In the genomic region with DNA sequence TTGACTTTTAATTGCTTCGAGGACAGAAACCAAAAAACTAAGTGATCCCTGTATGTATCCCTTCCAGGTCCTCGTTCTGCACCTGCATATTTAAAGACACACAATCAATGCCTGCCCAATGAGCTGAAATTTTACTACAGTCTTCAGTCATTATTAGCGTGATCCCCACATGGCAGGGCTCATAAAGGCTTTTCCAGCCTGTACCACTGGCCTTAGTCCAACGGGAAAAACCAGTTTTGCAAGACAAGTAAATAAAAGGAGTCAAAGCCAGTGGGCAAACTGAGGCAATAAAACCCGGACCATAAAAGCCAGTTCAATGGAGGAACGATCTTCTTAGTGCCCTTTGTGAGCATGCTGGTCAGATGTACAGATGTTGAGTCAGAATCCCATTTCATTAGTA, we compare ENCODE assay signal across 31 mouse cellular contexts.
A peak's percentile ranks its signal among the peaks of the same experiment; 100 is the strongest.
DNase-seq lines count a peak whose midpoint lies in the region; ATAC-seq and TF ChIP-seq lines count a peak whose summit lies in the region.
"Had no signal": no experiment of that assay in that cellular context is flagged by ENCODE, and none has a peak within 500 bp of the region (broad histone marks: within the 10 kb centered on the region; RNA-seq: fewer than 3 reads in every experiment).

No protein-coding gene starts in this region.

- H3K36me3 ChIP-seq in kidney, embryonic 15.5 days, result no peaks in the 10 kb centered on the region
- no peaks in the 10 kb centered on the region for H3K36me3 ChIP-seq in lung, postnatal 0 days (ENCODE audit: insufficient read depth, low read length)
- no peaks in the 10 kb centered on the region for H3K36me3 ChIP-seq in intestine, embryonic 15.5 days
- H3K36me3 ChIP-seq: embryonic facial prominence, embryonic 13.5 days; forebrain, embryonic 10.5 days; forebrain, embryonic 15.5 days; heart, embryonic 13.5 days; hindbrain, embryonic 10.5 days; hindbrain, embryonic 15.5 days; lung, embryonic 15.5 days; midbrain, embryonic 12.5 days; neural tube, embryonic 13.5 days had no signal

- peaks cover 5% of the 10 kb centered on the region; the same call in 1 of the 2 replicates for H3K27me3 ChIP-seq in kidney, embryonic 15.5 days
- H3K27me3 ChIP-seq in lung, postnatal 0 days (replicated peaks; ENCODE audit: insufficient read depth, low read length), result no peaks in the 10 kb centered on the region
- H3K27me3 ChIP-seq in Patski, result no peaks in the 10 kb centered on the region
- H3K27me3 ChIP-seq in intestine, embryonic 15.5 days (replicated peaks), result no peaks in the 10 kb centered on the region
- H3K27me3 ChIP-seq: embryonic facial prominence, embryonic 13.5 days; forebrain, embryonic 15.5 days; heart, embryonic 13.5 days; hindbrain, embryonic 15.5 days; lung, embryonic 15.5 days; midbrain, embryonic 12.5 days; neural tube, embryonic 13.5 days had no signal

- no peak for TF ChIP-seq CTCF in lung, postnatal 0 days (IDR thresholded peaks at IDR 0.05)
- no peak for TF ChIP-seq CTCF in Patski (IDR thresholded peaks at IDR 0.05)

- CTCF ChIA-PET in Patski (lab: Charles Lee), result interaction anchor here (1.1 to 1.3 kb wide), 3 partner anchors 11 to 13 kb away, joined by 3 to 5 read pairs (median 3); no protein-coding TSS in a partner anchor

- H3K4me3 ChIP-seq in kidney, embryonic 15.5 days (replicated peaks), result no peak overlapping the region
- H3K4me3 ChIP-seq in lung, postnatal 0 days (ENCODE audit: low read depth, low read length), result no peak overlapping the region
- H3K4me3 ChIP-seq in intestine, embryonic 15.5 days (replicated peaks), result no peak overlapping the region
- H3K4me3 ChIP-seq: embryonic facial prominence, embryonic 13.5 days; forebrain, embryonic 10.5 days; forebrain, embryonic 15.5 days; heart, embryonic 13.5 days; hindbrain, embryonic 10.5 days; hindbrain, embryonic 15.5 days; lung, embryonic 15.5 days; midbrain, embryonic 12.5 days; neural tube, embryonic 13.5 days had no signal

- H3K4me1 ChIP-seq in kidney, embryonic 15.5 days, result no peaks in the 10 kb centered on the region
- H3K4me1 ChIP-seq in lung, postnatal 0 days (ENCODE audit: insufficient read depth, low read depth, low read length), result no peaks in the 10 kb centered on the region
- 0 out of 2 replicates have a peak, but pooled peaks cover 2% of the 10 kb centered on the region for H3K4me1 ChIP-seq in intestine, embryonic 15.5 days (replicated peaks)
- H3K4me1 ChIP-seq: embryonic facial prominence, embryonic 13.5 days; forebrain, embryonic 10.5 days; forebrain, embryonic 15.5 days; heart, embryonic 13.5 days; hindbrain, embryonic 15.5 days; lung, embryonic 15.5 days; midbrain, embryonic 12.5 days; neural tube, embryonic 13.5 days had no signal

- POLR2A ChIA-PET in Patski (lab: Charles Lee), result no interaction called here

- H3K9ac ChIP-seq in kidney, embryonic 15.5 days, result no peak overlapping the region
- H3K9ac ChIP-seq in lung, postnatal 0 days (replicated peaks; ENCODE audit: low read depth), result no peak overlapping the region
- H3K9ac ChIP-seq in intestine, embryonic 15.5 days, result no peak overlapping the region
- H3K9ac ChIP-seq: embryonic facial prominence, embryonic 13.5 days; forebrain, embryonic 15.5 days; heart, embryonic 13.5 days; hindbrain, embryonic 15.5 days; liver, embryonic 14.5 days; lung, embryonic 15.5 days; midbrain, embryonic 12.5 days; neural tube, embryonic 13.5 days had no signal

- no peaks in the 10 kb centered on the region for H3K9me3 ChIP-seq in kidney, embryonic 15.5 days (replicated peaks)
- H3K9me3 ChIP-seq in lung, postnatal 0 days (ENCODE audit: low read length), result no peaks in the 10 kb centered on the region
- no peaks in the 10 kb centered on the region for H3K9me3 ChIP-seq in intestine, embryonic 15.5 days
- H3K9me3 ChIP-seq: embryonic facial prominence, embryonic 13.5 days; forebrain, embryonic 10.5 days; forebrain, embryonic 15.5 days; heart, embryonic 13.5 days; hindbrain, embryonic 10.5 days; hindbrain, embryonic 15.5 days; lung, embryonic 15.5 days; midbrain, embryonic 12.5 days; neural tube, embryonic 13.5 days had no signal

- ATAC-seq in kidney, embryonic 15.5 days (replicated peaks; ENCODE audit: low FRiP score), result no peak
- ATAC-seq in lung, postnatal 0 days, result no peak
- no peak for ATAC-seq in Patski
- peak; percentile 93 for ATAC-seq in intestine, embryonic 15.5 days
- ATAC-seq: forebrain, embryonic 15.5 days had no signal

- 33% methylated on average over 6 of the region's 6 CpGs for WGBS in kidney, embryonic 15.5 days
- WGBS in lung, postnatal 0 days, result 62% methylated on average over 6 of the region's 6 CpGs
- WGBS in intestine, embryonic 15.5 days, result 52% methylated on average over 6 of the region's 6 CpGs

- no peak for TF ChIP-seq EP300 in lung, postnatal 0 days (IDR thresholded peaks at IDR 0.05)

- DNase-seq in kidney, postnatal 14 days, result peak; percentile 33
- DNase-seq in lung, postnatal 10 days, result peak; percentile 13
- DNase-seq in lung, postnatal 0 days (ENCODE audit: low spot score), result no peak
- peak; percentile 38 for DNase-seq in Patski (ENCODE audit: low read depth, low spot score)
- DNase-seq in adrenal gland, adult 18-20 months (ENCODE audit: low spot score in 2 of 2), result no peak
- no peak for DNase-seq in adrenal gland, postnatal 4 days (ENCODE audit: low spot score in 2 of 2)
- DNase-seq: adrenal gland, postnatal 25 days; cerebellum, adult 18-20 months; cerebellum, postnatal 10 days; heart, postnatal 10 days; kidney, adult 11 months; layer of hippocampus, postnatal 36 days; left cerebral cortex, postnatal 4 days; retina, postnatal 1 day; right cerebral cortex, postnatal 14 days; thymus, adult 18-20 months; thymus, postnatal 25 days had no signal

- H3K27ac ChIP-seq in kidney, embryonic 15.5 days, result no peak overlapping the region
- H3K27ac ChIP-seq in lung, postnatal 0 days (ENCODE audit: low read length), result no peak overlapping the region
- 0 out of 2 replicates have a peak overlapping the region, but pooled peaks have one; percentile 48 for H3K27ac ChIP-seq in intestine, embryonic 15.5 days
- H3K27ac ChIP-seq: embryonic facial prominence, embryonic 13.5 days; forebrain, embryonic 10.5 days; forebrain, embryonic 15.5 days; heart, embryonic 13.5 days; hindbrain, embryonic 10.5 days; hindbrain, embryonic 15.5 days; kidney, postnatal 0 days; liver, embryonic 14.5 days; lung, embryonic 15.5 days; midbrain, embryonic 12.5 days; neural tube, embryonic 13.5 days; stomach, postnatal 0 days had no signal

- no peak overlapping the region for H3K4me2 ChIP-seq in kidney, embryonic 15.5 days
- H3K4me2 ChIP-seq in lung, postnatal 0 days (replicated peaks; ENCODE audit: low read depth, low read length), result no peak overlapping the region
- H3K4me2 ChIP-seq in intestine, embryonic 15.5 days (replicated peaks), result no peak overlapping the region; the same call in 1 of the 2 replicates
- H3K4me2 ChIP-seq: embryonic facial prominence, embryonic 13.5 days; forebrain, embryonic 15.5 days; heart, embryonic 13.5 days; hindbrain, embryonic 15.5 days; lung, embryonic 15.5 days; midbrain, embryonic 12.5 days; neural tube, embryonic 13.5 days had no signal

- in situ Hi-C loops in Patski (cut with MboI; ENCODE audit: low pct_unique_long_range_greater_than_20kb), result no loop called here

Comparison
In these comparisons a context has a peak if more than half of its experiments do, and no peak if none do; other contexts are left out.
1. DNase-seq: peak in kidney, postnatal 14 days (single experiment), lung, postnatal 10 days (single experiment) and Patski (single experiment); none in lung, postnatal 0 days (single experiment), adrenal gland, adult 18-20 months (0 of 2) and adrenal gland, postnatal 4 days (0 of 2).